Mouse (Mus musculus) CD8-positive naive resting alpha-beta T cell, adult 2 months (primary cell): ENCODE data around the gene Clec4n.
"Not testable (repeated sequence)": the region's sequence is repeated elsewhere in the genome, so short reads cannot be mapped to it uniquely, and the experiment has no call there.

Experiments
- DNase-seq, 2 experiments: peaks; one replicate each; pipeline ENCODE4 v3.0.0; 2022; ENCODE audit warnings: low read depth in 2 of 2, low spot score in 2 of 2

Clec4n gene

GRCm38 (mm10) chr6:123229644-123230043 is at the start of gene Clec4n:
TSS of gene Clec4n (plus strand) at chr6:123229843.
- no peak for DNase-seq

GRCm38 (mm10) chr6:123184862-123185261 is 44.8 kb upstream of the Clec4n start:
- not testable (repeated sequence) for DNase-seq

GRCm38 (mm10) chr6:123207187-123208076 is 22.2 kb upstream of the Clec4n start:
- no peak for DNase-seq

GRCm38 (mm10) chr6:123208077-123208439 is 21.6 kb upstream of the Clec4n start:
- not testable (repeated sequence) for DNase-seq

GRCm38 (mm10) chr6:123211726-123212125 is 17.9 kb upstream of the Clec4n start:
- no peak for DNase-seq

- no peak for DNase-seq
Observed at GRCm38 (mm10) chr6:123227519-123228166, 2.0 kb upstream of the Clec4n start.

GRCm38 (mm10) chr6:123231149-123231548 is 1.5 kb downstream of the Clec4n start:
- no peak for DNase-seq

GRCm38 (mm10) chr6:123237582-123237981 is 7.9 kb downstream of the Clec4n start:
- no peak for DNase-seq

- no peak for DNase-seq
Observed at GRCm38 (mm10) chr6:123244201-123244600, 14.6 kb downstream of the Clec4n start.

- DNase-seq = not testable (repeated sequence)
Observed at GRCm38 (mm10) chr6:123248862-123249261, 19.2 kb downstream of the Clec4n start.

- DNase-seq = no peak
Observed at GRCm38 (mm10) chr6:123252735-123253134, 23.1 kb downstream of the Clec4n start.

- DNase-seq = no peak
Observed at GRCm38 (mm10) chr6:123258946-123259345, 29.3 kb downstream of the Clec4n start.

GRCm38 (mm10) chr6:123259889-123260603 is 30.4 kb downstream of the Clec4n start:
- no peak for DNase-seq

GRCm38 (mm10) chr6:123260868-123261267 is 31.2 kb downstream of the Clec4n start:
- no peak for DNase-seq

GRCm38 (mm10) chr6:123261555-123262161 is 32.0 kb downstream of the Clec4n start, which contains the start of gene Clec4d:
TSS of gene Clec4d (plus strand) at chr6:123262111.
- DNase-seq = no peak

- no peak for DNase-seq
Observed at GRCm38 (mm10) chr6:123264194-123264593, 34.6 kb downstream of the Clec4n start.

- DNase-seq = no peak
Observed at GRCm38 (mm10) chr6:123265809-123266208, 36.2 kb downstream of the Clec4n start.

GRCm38 (mm10) chr6:123266945-123267344 is 37.3 kb downstream of the Clec4n start:
- DNase-seq = no peak

GRCm38 (mm10) chr6:123279443-123279842 is 49.8 kb downstream of the Clec4n start:
- DNase-seq = no peak

GRCm38 (mm10) chr6:123286311-123286710 is 56.7 kb downstream of the Clec4n start:
- no peak for DNase-seq

- DNase-seq = no peak
Observed at GRCm38 (mm10) chr6:123288931-123289330, 59.3 kb downstream of the Clec4n start.
